ENCODE assay signal across 29 mouse cellular contexts in the genomic region with DNA sequence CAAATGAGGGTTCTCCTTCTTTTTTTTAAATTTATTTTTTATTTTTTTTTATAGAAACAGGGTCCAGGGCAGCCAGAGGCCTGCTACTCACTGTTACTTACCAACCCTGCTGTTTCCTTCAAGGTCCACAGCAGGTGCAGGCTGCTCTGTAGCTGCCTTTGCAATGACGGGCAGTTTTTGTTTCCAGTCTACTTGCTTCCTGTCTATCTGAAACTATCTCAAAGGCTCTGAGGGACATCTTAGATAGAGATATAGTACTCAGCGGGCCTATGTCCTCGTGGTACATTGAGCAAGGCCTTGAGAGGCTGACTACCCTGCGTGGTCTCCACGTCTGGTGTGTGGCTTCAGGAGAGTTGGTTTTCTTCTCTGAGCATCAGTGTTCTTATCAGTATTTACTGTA. TPM values are rescaled to one million over a fixed set of nuclear protein-coding genes. Genes with fewer than 3 reads are reported as not detected.
DNase-seq lines count a peak whose midpoint lies in the region; ATAC-seq lines count a peak whose summit lies in the region.
"Had no signal": no experiment of that assay in that cellular context is flagged by ENCODE, and none has a peak within 500 bp of the region (broad histone marks: within the 10 kb centered on the region; RNA-seq: fewer than 3 reads in every experiment).

No protein-coding gene starts in this region.

- H3K27me3 ChIP-seq in heart, embryonic 11.5 days (ENCODE audit: control insufficient read depth, insufficient read depth, low read length): no peaks in the 10 kb centered on the region
- H3K27me3 ChIP-seq in splenic B cell, adult 2 months (ENCODE audit: control insufficient read depth, insufficient read depth, low read length, poor library complexity, severe bottlenecking): no peaks in the 10 kb centered on the region
- no peaks in the 10 kb centered on the region for H3K27me3 ChIP-seq in forebrain, embryonic 14.5 days (replicated peaks; ENCODE audit: control insufficient read depth, insufficient read depth, low read length)
- H3K27me3 ChIP-seq: embryonic facial prominence, embryonic 15.5 days; forebrain, embryonic 13.5 days; heart, embryonic 15.5 days; hindbrain, embryonic 13.5 days; liver, embryonic 12.5 days; midbrain, embryonic 15.5 days; neural tube, embryonic 15.5 days had no signal

- no peak overlapping the region for H3K9ac ChIP-seq in heart, embryonic 11.5 days (ENCODE audit: low read depth, low read length)
- no peak overlapping the region for H3K9ac ChIP-seq in forebrain, embryonic 14.5 days (ENCODE audit: low read length)
- H3K9ac ChIP-seq: embryonic facial prominence, embryonic 15.5 days; forebrain, embryonic 13.5 days; heart, embryonic 15.5 days; hindbrain, embryonic 13.5 days; limb, embryonic 12.5 days; liver, embryonic 12.5 days; midbrain, embryonic 15.5 days; neural tube, embryonic 15.5 days had no signal

- peak; percentile 48 for DNase-seq in heart, adult 11 months
- DNase-seq in splenic B cell, adult 2 months (ENCODE audit: low read depth, low spot score): peak; percentile 15
- DNase-seq in thymus, postnatal 25 days: peak; percentile 29
- DNase-seq in frontal cortex, postnatal 36 days (ENCODE audit: low spot score in 2 of 2): no peak
- DNase-seq in left cerebral cortex, postnatal 10 days (ENCODE audit: extremely low spot score in 1 of 2, low spot score in 2 of 2): no peak
- no peak for DNase-seq in forebrain, embryonic 14.5 days (ENCODE audit: low spot score)
- DNase-seq: adrenal gland, postnatal 25 days; cerebellum, adult 18-20 months; cerebellum, postnatal 10 days; gastrocnemius, postnatal 25 days; heart, postnatal 36 days; kidney, adult 9 months; kidney, postnatal 10 days; lung, adult 18-20 months; lung, postnatal 4 days; right cerebral cortex, postnatal 25 days had no signal

- H3K27ac ChIP-seq in heart, embryonic 11.5 days (ENCODE audit: low read depth, low read length): no peak overlapping the region
- no peak overlapping the region for H3K27ac ChIP-seq in forebrain, embryonic 14.5 days (ENCODE audit: low read depth, low read length)
- H3K27ac ChIP-seq: embryonic facial prominence, embryonic 10.5 days; embryonic facial prominence, embryonic 15.5 days; forebrain, embryonic 13.5 days; heart, embryonic 15.5 days; hindbrain, embryonic 13.5 days; limb, embryonic 12.5 days; liver, embryonic 12.5 days; midbrain, embryonic 15.5 days; neural tube, embryonic 15.5 days had no signal

- H3K4me1 ChIP-seq in heart, embryonic 11.5 days (ENCODE audit: control insufficient read depth, insufficient read depth, low read length): peaks cover 4% of the 10 kb centered on the region; the same call in 1 of the 2 replicates
- no peaks in the 10 kb centered on the region; the same call in 1 of the 2 replicates for H3K4me1 ChIP-seq in forebrain, embryonic 14.5 days (ENCODE audit: control insufficient read depth, insufficient read depth, low read length)
- H3K4me1 ChIP-seq: heart, embryonic 15.5 days; liver, embryonic 12.5 days; neural tube, embryonic 15.5 days had no signal

- WGBS in heart, embryonic 11.5 days (ENCODE audit: insufficient replicate concordance): 74% methylated on average over 5 of the region's 5 CpGs
- 82% methylated on average over 5 of the region's 5 CpGs for WGBS in forebrain, embryonic 14.5 days

- no peaks in the 10 kb centered on the region for H3K36me3 ChIP-seq in heart, embryonic 11.5 days (ENCODE audit: control insufficient read depth, insufficient read depth, low read length)
- no peaks in the 10 kb centered on the region for H3K36me3 ChIP-seq in splenic B cell, adult 2 months (ENCODE audit: control insufficient read depth, insufficient read depth, low read length, poor library complexity, severe bottlenecking)
- H3K36me3 ChIP-seq in forebrain, embryonic 14.5 days (ENCODE audit: control insufficient read depth, insufficient read depth, low read length): no peaks in the 10 kb centered on the region
- H3K36me3 ChIP-seq: embryonic facial prominence, embryonic 10.5 days; embryonic facial prominence, embryonic 15.5 days; heart, embryonic 15.5 days; hindbrain, embryonic 13.5 days; limb, embryonic 12.5 days; liver, embryonic 12.5 days; midbrain, embryonic 15.5 days; neural tube, embryonic 15.5 days had no signal

- intact Hi-C loops in left cerebral cortex, postnatal 10 days (cut with DNase I): no loop called here

- H3K4me3 ChIP-seq in heart, embryonic 11.5 days (ENCODE audit: low read depth, low read length): no peak overlapping the region
- H3K4me3 ChIP-seq in forebrain, embryonic 14.5 days (ENCODE audit: low read depth, low read length): no peak overlapping the region
- H3K4me3 ChIP-seq: embryonic facial prominence, embryonic 10.5 days; embryonic facial prominence, embryonic 15.5 days; forebrain, embryonic 13.5 days; heart, embryonic 15.5 days; hindbrain, embryonic 13.5 days; limb, embryonic 12.5 days; liver, embryonic 12.5 days; midbrain, embryonic 15.5 days; neural tube, embryonic 15.5 days had no signal

- no peak overlapping the region for H3K4me2 ChIP-seq in heart, embryonic 11.5 days
- no peak overlapping the region for H3K4me2 ChIP-seq in forebrain, embryonic 14.5 days (ENCODE audit: low read length)
- H3K4me2 ChIP-seq: embryonic facial prominence, embryonic 15.5 days; forebrain, embryonic 13.5 days; heart, embryonic 15.5 days; hindbrain, embryonic 13.5 days; limb, embryonic 12.5 days; liver, embryonic 12.5 days; midbrain, embryonic 15.5 days; neural tube, embryonic 15.5 days had no signal

- ATAC-seq in heart, embryonic 11.5 days (replicated peaks; ENCODE audit: insufficient number of reproducible peaks, low FRiP score, low TSS enrichment): no peak
- peak; percentile 61 for ATAC-seq in granulocyte monocyte progenitor cell, adult 5-6 weeks (replicated peaks; ENCODE audit: poor library complexity, severe bottlenecking)
- ATAC-seq in forebrain, embryonic 14.5 days: no peak
- ATAC-seq: forebrain, embryonic 13.5 days; intestine, postnatal 0 days; liver, embryonic 12.5 days; lung, postnatal 0 days; midbrain, embryonic 15.5 days had no signal

- no peaks in the 10 kb centered on the region for H3K9me3 ChIP-seq in heart, embryonic 11.5 days (replicated peaks; ENCODE audit: control insufficient read depth, low read length)
- no peaks in the 10 kb centered on the region for H3K9me3 ChIP-seq in forebrain, embryonic 14.5 days (replicated peaks; ENCODE audit: control insufficient read depth, low read length)
- H3K9me3 ChIP-seq: embryonic facial prominence, embryonic 10.5 days; embryonic facial prominence, embryonic 15.5 days; forebrain, embryonic 13.5 days; heart, embryonic 15.5 days; hindbrain, embryonic 13.5 days; limb, embryonic 12.5 days; liver, embryonic 12.5 days; midbrain, embryonic 15.5 days; neural tube, embryonic 15.5 days had no signal

RNA-seq across cellular contexts. Expression of a gene that starts 21.4 kb away (rescaled TPM):
- 71.1 and 79.2 TPM in 2 replicates for polyA plus RNA-seq in heart, embryonic 11.5 days (2014; fragmentation: Nextera tagmentation; extraction: Ambion mirVana)
- total RNA-seq in granulocyte monocyte progenitor cell, adult 5-6 weeks (2014; fragmentation: Nextera tagmentation): 170 and 189 TPM in 2 replicates
- total RNA-seq in granulocyte monocyte progenitor cell, adult 5-6 weeks (2017): 304 and 334 TPM in 2 replicates
- 10 to 100 TPM; 64.0 to 67.9 TPM for total RNA-seq in left cerebral cortex, postnatal 10 days (2021)
- polyA plus RNA-seq in forebrain, embryonic 14.5 days (2014; fragmentation: Nextera tagmentation; extraction: Ambion mirVana): 105 and 111 TPM in 2 replicates

Comparison
In these comparisons a context has a peak if more than half of its experiments do, and no peak if none do; other contexts are left out.
1. DNase-seq: peak in heart, adult 11 months (single experiment), splenic B cell, adult 2 months (single experiment) and thymus, postnatal 25 days (single experiment); none in frontal cortex, postnatal 36 days (0 of 2), left cerebral cortex, postnatal 10 days (0 of 2) and forebrain, embryonic 14.5 days (single experiment).